Mouse (Mus musculus): ENCODE results near the gene Gm3045. TPM values are rescaled to one million over a fixed set of nuclear protein-coding genes. Genes with fewer than 3 reads are reported as not detected.

Gm3045 gene
- polyA plus RNA-seq, 1 experiment from 2014 or later: not detected

DNA sequence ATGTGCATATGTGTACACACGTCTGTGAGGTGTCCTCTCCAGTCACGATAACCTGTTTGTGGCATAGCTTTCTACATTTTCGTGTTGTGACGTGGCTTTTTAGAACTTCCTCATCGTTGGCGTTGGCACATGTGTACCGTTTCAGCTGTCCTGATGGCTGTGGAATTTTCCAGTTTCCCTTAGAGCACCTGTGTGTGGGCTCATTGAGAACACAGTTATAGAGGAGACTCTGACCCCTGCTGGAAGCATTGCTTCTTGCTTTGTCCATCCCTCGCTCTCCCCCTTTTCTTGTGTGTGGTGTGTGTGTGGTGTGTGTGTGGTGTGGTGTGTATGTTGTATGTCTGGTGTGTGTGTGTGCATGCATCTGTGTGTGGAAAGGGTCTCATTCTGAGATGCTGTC lies 23.6 kb downstream of the Gm3045 start:
- Histone ChIP-seq H3K4me2 (ENCODE audit: low read depth, low read length) (no peak overlapping the region), H3K36me3 (ENCODE audit: control insufficient read depth, insufficient read depth) (no peaks in the 10 kb centered on the region), H3K4me1 (ENCODE audit: control insufficient read depth, low read depth, low read length) (no peaks in the 10 kb centered on the region), H3K4me3 (ENCODE audit: low read depth, low read length) (no peak overlapping the region), H3K27me3 (ENCODE audit: control insufficient read depth, insufficient read depth, low read depth, low read length) (no peaks in the 10 kb centered on the region), H3K27ac (ENCODE audit: low read length) (no peak overlapping the region), H3K9me3 (replicated peaks; ENCODE audit: control insufficient read depth, low read length) (no peaks in the 10 kb centered on the region), H3K9ac (ENCODE audit: low read depth, low read length) (no peak overlapping the region)
- ATAC-seq (ENCODE audit: low read depth): no peak
- WGBS (ENCODE audit: insufficient replicate concordance): 57% methylated on average over 8 of the region's 8 CpGs

DNA sequence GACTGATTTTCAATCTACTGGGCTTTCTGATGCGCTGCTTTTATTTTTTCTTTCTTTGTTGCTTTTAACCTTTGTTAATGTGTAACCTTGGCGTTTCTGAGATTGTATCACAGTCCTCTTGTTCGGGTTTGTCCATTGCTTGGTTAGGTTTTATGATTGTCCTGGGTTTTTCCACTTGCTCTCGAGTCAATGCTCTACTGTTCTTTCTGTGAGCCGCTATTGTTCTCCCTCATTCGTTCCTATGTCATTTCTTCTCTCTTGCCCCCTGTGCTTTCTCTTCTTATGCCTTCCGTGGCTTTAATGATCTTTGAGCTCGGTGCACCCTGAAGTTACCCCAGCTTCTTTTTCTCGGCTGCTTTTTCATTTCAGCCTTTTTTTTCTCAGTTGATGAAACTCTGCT lies 31.6 kb downstream of the Gm3045 start:
- H3K9ac ChIP-seq (ENCODE audit: low read depth, low read length): no peak overlapping the region
- 42% methylated on average over 9 of the region's 9 CpGs for WGBS (ENCODE audit: insufficient replicate concordance)

DNA sequence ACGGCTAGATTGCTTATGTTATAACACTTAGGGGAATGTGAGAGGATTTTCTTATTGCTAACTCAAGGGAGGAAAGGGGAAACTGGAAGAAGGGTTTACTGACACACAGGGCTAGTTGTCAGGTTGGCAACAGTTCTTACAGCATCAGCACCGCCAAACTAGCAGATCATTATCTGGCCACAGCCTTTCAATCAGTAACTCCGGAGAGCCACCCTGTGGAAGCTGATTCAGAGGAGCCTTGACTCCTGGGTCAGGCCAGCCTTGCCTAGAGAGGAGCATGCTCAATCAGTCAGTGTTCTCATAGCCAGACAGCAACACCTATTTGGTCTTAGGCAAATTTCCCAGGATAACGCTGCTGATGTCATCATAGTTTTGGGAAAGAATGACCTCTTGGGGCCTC lies 35.1 kb downstream of the Gm3045 start:
- Histone ChIP-seq H3K4me2 (ENCODE audit: low read depth, low read length) (no peak overlapping the region), H3K27me3 (ENCODE audit: control insufficient read depth, insufficient read depth, low read depth, low read length) (no peaks in the 10 kb centered on the region), H3K4me1 (ENCODE audit: control insufficient read depth, low read depth, low read length) (no peaks in the 10 kb centered on the region; the same call in 1 of the 2 replicates), H3K27ac (ENCODE audit: low read length) (no peak overlapping the region), H3K4me3 (ENCODE audit: low read depth, low read length) (no peak overlapping the region), H3K9ac (ENCODE audit: low read depth, low read length) (no peak overlapping the region), H3K9me3 (replicated peaks; ENCODE audit: control insufficient read depth, low read length) (no peaks in the 10 kb centered on the region), H3K36me3 (ENCODE audit: control insufficient read depth, insufficient read depth) (no peaks in the 10 kb centered on the region)
- no peak for ATAC-seq (ENCODE audit: low read depth)
- WGBS (ENCODE audit: insufficient replicate concordance): 53% methylated on average over 4 of the region's 4 CpGs

More for the DNA sequence above, 31.6 kb downstream of the Gm3045 start:
- Histone ChIP-seq H3K9me3 (replicated peaks; ENCODE audit: control insufficient read depth, low read length) (no peaks in the 10 kb centered on the region), H3K27ac (ENCODE audit: low read length) (no peak overlapping the region), H3K4me2 (ENCODE audit: low read depth, low read length) (no peak overlapping the region), H3K27me3 (ENCODE audit: control insufficient read depth, insufficient read depth, low read depth, low read length) (no peaks in the 10 kb centered on the region), H3K4me3 (ENCODE audit: low read depth, low read length) (no peak overlapping the region), H3K36me3 (ENCODE audit: control insufficient read depth, insufficient read depth) (no peaks in the 10 kb centered on the region), H3K4me1 (ENCODE audit: control insufficient read depth, low read depth, low read length) (no peaks in the 10 kb centered on the region; the same call in 1 of the 2 replicates)
- no peak for ATAC-seq (ENCODE audit: low read depth)

DNA sequence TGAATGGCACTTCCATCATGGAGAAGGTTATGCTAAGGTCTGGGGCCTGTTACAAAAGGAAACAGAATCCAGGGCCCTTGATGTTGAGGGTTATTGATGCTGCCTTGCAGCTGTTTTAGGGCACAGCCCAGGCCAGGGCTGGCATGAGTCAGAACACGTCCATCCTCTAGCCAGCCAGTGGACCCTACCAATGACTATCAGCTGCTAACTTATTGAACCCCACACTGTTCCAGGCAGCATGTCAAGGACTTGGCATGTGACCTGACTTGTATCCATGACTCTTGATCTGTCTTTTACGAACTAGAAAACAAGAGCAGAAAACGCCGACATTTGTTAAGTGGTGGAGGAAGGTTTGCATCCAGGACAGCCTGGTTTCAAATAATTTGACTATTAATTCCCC lies 36.4 kb downstream of the Gm3045 start:
- no peak for ATAC-seq (ENCODE audit: low read depth)
- 61% methylated on average over 4 of the region's 4 CpGs for WGBS (ENCODE audit: insufficient replicate concordance)
- Histone ChIP-seq H3K4me2 (ENCODE audit: low read depth, low read length) (no peak overlapping the region), H3K36me3 (ENCODE audit: control insufficient read depth, insufficient read depth) (no peaks in the 10 kb centered on the region), H3K4me3 (ENCODE audit: low read depth, low read length) (no peak overlapping the region), H3K9me3 (replicated peaks; ENCODE audit: control insufficient read depth, low read length) (no peaks in the 10 kb centered on the region), H3K27me3 (ENCODE audit: control insufficient read depth, insufficient read depth, low read depth, low read length) (no peaks in the 10 kb centered on the region), H3K9ac (ENCODE audit: low read depth, low read length) (no peak overlapping the region), H3K4me1 (ENCODE audit: control insufficient read depth, low read depth, low read length) (no peaks in the 10 kb centered on the region; the same call in 1 of the 2 replicates), H3K27ac (ENCODE audit: low read length) (no peak overlapping the region)

DNA sequence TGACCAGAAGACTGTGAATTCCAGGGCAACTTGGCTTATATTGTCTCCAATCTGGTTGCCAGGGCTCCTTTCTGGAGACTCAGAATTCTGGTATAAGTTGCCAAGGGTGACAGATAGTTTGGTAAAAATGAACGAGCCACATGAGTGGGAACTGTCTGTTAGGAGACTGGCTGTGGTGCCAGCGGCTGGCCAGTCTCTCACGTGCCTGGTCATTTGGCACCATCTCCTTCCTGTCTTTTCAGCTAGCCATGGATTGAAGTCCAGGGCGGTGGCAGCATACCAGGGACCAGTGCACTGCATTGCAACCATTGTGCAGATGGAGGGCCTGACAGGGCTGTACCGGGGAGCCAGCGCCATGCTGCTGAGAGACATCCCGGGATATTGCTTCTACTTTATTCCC lies 36.9 kb downstream of the Gm3045 start:
- Histone ChIP-seq H3K27me3 (ENCODE audit: control insufficient read depth, insufficient read depth, low read depth, low read length) (no peaks in the 10 kb centered on the region), H3K9me3 (replicated peaks; ENCODE audit: control insufficient read depth, low read length) (no peaks in the 10 kb centered on the region), H3K4me2 (ENCODE audit: low read depth, low read length) (no peak overlapping the region), H3K27ac (ENCODE audit: low read length) (no peak overlapping the region), H3K9ac (ENCODE audit: low read depth, low read length) (no peak overlapping the region), H3K4me1 (ENCODE audit: control insufficient read depth, low read depth, low read length) (no peaks in the 10 kb centered on the region; the same call in 1 of the 2 replicates), H3K4me3 (ENCODE audit: low read depth, low read length) (no peak overlapping the region), H3K36me3 (ENCODE audit: control insufficient read depth, insufficient read depth) (no peaks in the 10 kb centered on the region)
- ATAC-seq (ENCODE audit: low read depth): no peak
- 64% methylated on average over 7 of the region's 7 CpGs for WGBS (ENCODE audit: insufficient replicate concordance)

DNA sequence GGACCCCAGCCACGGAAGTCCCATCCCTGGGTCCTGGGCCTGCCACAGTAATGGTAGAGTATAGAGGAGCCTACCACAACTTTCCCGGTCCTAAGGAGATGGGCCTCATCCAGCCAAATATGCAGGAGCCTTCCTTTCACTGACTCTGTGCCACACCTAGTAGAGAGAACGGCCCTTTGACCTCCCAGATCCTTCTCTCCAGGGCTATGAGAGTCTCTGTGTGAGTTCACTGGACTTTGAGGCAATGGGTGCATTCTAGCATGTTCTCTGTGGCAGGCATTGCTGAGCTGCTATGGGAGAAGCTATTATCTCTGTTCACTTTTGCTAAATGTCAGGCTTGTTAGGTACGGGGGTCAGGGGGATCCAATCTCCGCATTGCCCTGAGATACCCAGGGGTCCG lies 37.4 kb downstream of the Gm3045 start:
- no peak overlapping the region for H3K4me2 ChIP-seq (ENCODE audit: low read depth, low read length)
- no peak overlapping the region for H3K4me3 ChIP-seq (ENCODE audit: low read depth, low read length)
- ATAC-seq (ENCODE audit: low read depth): no peak
- H3K9ac ChIP-seq (ENCODE audit: low read depth, low read length): no peak overlapping the region
- no peaks in the 10 kb centered on the region for H3K4me1 ChIP-seq (ENCODE audit: control insufficient read depth, low read depth, low read length)
- 56% methylated on average over 6 of the region's 6 CpGs for WGBS (ENCODE audit: insufficient replicate concordance)
- no peaks in the 10 kb centered on the region for H3K9me3 ChIP-seq (replicated peaks; ENCODE audit: control insufficient read depth, low read length)
- no peaks in the 10 kb centered on the region for H3K27me3 ChIP-seq (ENCODE audit: control insufficient read depth, insufficient read depth, low read depth, low read length)
- H3K27ac ChIP-seq (ENCODE audit: low read length): no peak overlapping the region
- no peaks in the 10 kb centered on the region for H3K36me3 ChIP-seq (ENCODE audit: control insufficient read depth, insufficient read depth)

DNA sequence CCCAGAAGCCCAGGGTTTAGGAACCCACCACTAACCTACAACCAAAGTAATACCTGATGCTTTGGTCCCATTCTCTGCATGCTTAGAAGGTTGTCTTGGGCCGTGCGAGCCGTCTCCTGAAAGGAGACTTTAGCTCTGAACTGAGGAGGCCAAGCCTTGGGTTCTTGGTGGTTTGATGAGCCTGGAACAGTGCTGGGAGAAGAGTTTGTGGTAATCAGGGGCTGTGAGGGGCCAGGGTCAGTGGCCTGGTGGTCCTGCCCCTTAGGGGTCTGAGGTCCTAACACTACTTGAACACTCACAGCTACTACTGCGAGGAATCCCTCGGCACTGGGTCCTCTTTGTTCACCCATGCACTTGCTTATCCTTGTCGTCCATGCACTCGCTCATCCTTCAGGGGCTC lies 41.4 kb downstream of the Gm3045 start:
- Histone ChIP-seq H3K4me3 (ENCODE audit: low read depth, low read length) (no peak overlapping the region), H3K27ac (ENCODE audit: low read length) (no peak overlapping the region), H3K27me3 (ENCODE audit: control insufficient read depth, insufficient read depth, low read depth, low read length) (no peaks in the 10 kb centered on the region), H3K4me2 (ENCODE audit: low read depth, low read length) (no peak overlapping the region), H3K36me3 (ENCODE audit: control insufficient read depth, insufficient read depth) (no peaks in the 10 kb centered on the region), H3K4me1 (ENCODE audit: control insufficient read depth, low read depth, low read length) (no peaks in the 10 kb centered on the region), H3K9me3 (replicated peaks; ENCODE audit: control insufficient read depth, low read length) (no peaks in the 10 kb centered on the region), H3K9ac (ENCODE audit: low read depth, low read length) (no peak overlapping the region)
- WGBS (ENCODE audit: insufficient replicate concordance): 83% methylated on average over 7 of the region's 7 CpGs
- no peak for ATAC-seq (ENCODE audit: low read depth)

DNA sequence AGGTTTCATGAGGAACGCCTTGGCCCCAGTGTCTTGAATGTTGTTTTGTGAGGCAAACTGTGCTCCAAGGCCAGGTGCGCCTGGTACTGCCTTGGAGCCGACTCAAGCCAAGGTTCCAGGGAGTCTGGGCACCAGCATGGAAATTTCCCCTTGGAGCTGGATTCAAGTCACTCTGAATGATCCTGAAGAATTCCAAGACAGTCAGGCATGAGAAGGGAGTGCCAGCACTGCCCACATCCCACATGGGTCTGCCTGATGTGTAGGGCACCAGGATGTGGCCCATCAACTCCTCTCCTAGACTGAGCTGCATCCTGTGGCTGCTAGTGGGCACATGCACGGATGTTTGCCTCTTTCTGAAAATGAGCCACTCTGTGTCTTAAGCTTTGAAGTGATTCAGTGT lies 42.1 kb downstream of the Gm3045 start:
- Histone ChIP-seq H3K27ac (ENCODE audit: low read length) (no peak overlapping the region), H3K36me3 (ENCODE audit: control insufficient read depth, insufficient read depth) (no peaks in the 10 kb centered on the region), H3K9me3 (replicated peaks; ENCODE audit: control insufficient read depth, low read length) (no peaks in the 10 kb centered on the region), H3K4me2 (ENCODE audit: low read depth, low read length) (no peak overlapping the region), H3K9ac (ENCODE audit: low read depth, low read length) (no peak overlapping the region), H3K4me1 (ENCODE audit: control insufficient read depth, low read depth, low read length) (no peaks in the 10 kb centered on the region), H3K4me3 (ENCODE audit: low read depth, low read length) (no peak overlapping the region), H3K27me3 (ENCODE audit: control insufficient read depth, insufficient read depth, low read depth, low read length) (no peaks in the 10 kb centered on the region)
- no peak for ATAC-seq (ENCODE audit: low read depth)
- 59% methylated on average over 4 of the region's 4 CpGs for WGBS (ENCODE audit: insufficient replicate concordance)

DNA sequence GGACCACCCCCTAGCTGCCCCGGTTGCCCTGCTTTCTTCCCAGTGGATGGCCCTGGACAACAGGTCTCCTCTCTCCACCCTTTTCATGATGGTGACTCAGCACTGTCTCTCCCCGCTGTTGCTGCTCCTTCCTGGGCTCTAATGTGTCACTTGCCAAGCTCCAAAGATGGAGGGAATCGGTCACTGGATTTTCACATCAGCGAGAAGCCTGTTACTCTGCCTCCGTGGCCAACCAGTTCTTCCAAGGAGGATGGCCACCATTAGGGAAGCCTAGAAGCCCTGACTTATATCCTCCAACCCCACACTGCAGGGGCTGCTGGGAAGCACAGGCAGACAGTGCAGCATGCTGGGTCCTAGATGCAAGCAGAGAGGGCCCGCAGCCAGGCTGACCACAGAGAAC lies 44.8 kb downstream of the Gm3045 start:
- Histone ChIP-seq H3K27ac (ENCODE audit: low read length) (no peak overlapping the region), H3K9ac (ENCODE audit: low read depth, low read length) (no peak overlapping the region), H3K27me3 (ENCODE audit: control insufficient read depth, insufficient read depth, low read depth, low read length) (no peaks in the 10 kb centered on the region), H3K36me3 (ENCODE audit: control insufficient read depth, insufficient read depth) (no peaks in the 10 kb centered on the region), H3K4me3 (ENCODE audit: low read depth, low read length) (no peak overlapping the region), H3K4me2 (ENCODE audit: low read depth, low read length) (no peak overlapping the region), H3K4me1 (ENCODE audit: control insufficient read depth, low read depth, low read length) (no peaks in the 10 kb centered on the region), H3K9me3 (replicated peaks; ENCODE audit: control insufficient read depth, low read length) (no peaks in the 10 kb centered on the region)
- 64% methylated on average over 6 of the region's 6 CpGs for WGBS (ENCODE audit: insufficient replicate concordance)
- ATAC-seq (ENCODE audit: low read depth): no peak

DNA sequence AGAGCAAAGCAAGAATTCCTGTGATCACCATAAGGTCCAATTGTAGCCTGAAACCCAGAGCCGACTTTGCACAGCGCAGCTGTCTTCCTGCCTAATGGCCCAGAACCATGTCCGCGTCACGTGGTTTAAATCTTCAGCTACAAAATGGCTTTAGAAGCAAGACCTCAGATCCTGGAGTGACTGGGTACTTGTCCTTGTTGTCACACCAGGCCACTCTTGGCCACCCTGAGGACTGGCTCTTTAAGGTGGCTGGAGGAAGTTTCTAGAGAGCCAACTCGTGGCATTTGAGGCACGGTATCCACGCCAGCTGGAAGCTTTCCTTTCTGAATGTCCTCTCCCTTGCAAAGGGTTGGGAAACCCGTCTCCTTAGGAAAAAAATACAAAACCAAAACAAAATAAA lies 45.6 kb downstream of the Gm3045 start:
- no peak overlapping the region for H3K27ac ChIP-seq (ENCODE audit: low read length)
- H3K27me3 ChIP-seq (ENCODE audit: control insufficient read depth, insufficient read depth, low read depth, low read length): no peaks in the 10 kb centered on the region
- H3K36me3 ChIP-seq (ENCODE audit: control insufficient read depth, insufficient read depth): no peaks in the 10 kb centered on the region
- 66% methylated on average over 9 of the region's 9 CpGs for WGBS (ENCODE audit: insufficient replicate concordance)
- ATAC-seq (ENCODE audit: low read depth): no peak
- H3K4me1 ChIP-seq (ENCODE audit: control insufficient read depth, low read depth, low read length): no peaks in the 10 kb centered on the region
- H3K9ac ChIP-seq (ENCODE audit: low read depth, low read length): no peak overlapping the region
- no peaks in the 10 kb centered on the region for H3K9me3 ChIP-seq (replicated peaks; ENCODE audit: control insufficient read depth, low read length)
- no peak overlapping the region for H3K4me3 ChIP-seq (ENCODE audit: low read depth, low read length)
- no peak overlapping the region for H3K4me2 ChIP-seq (ENCODE audit: low read depth, low read length)

Data from liver, embryonic 16.5 days (tissue).